Mouse (Mus musculus) ovary, adult 18-20 months (tissue): ENCODE measurements around the gene Rnf128.
"Not testable (repeated sequence)": the region's sequence is repeated elsewhere in the genome, so short reads cannot be mapped to it uniquely, and the experiment has no call there.

Source experiments
- DNase-seq: peaks from one replicate; pipeline ENCODE4 v3.0.0; 2022; ENCODE audit warnings: low spot score, mixed read lengths

Gene Rnf128

GRCm38 (mm10) chrX:139562925-139563461, at the start of gene Rnf128:
Gene Rnf128, plus strand, starts transcription at chrX:139563316.
- no peak for DNase-seq

DNA sequence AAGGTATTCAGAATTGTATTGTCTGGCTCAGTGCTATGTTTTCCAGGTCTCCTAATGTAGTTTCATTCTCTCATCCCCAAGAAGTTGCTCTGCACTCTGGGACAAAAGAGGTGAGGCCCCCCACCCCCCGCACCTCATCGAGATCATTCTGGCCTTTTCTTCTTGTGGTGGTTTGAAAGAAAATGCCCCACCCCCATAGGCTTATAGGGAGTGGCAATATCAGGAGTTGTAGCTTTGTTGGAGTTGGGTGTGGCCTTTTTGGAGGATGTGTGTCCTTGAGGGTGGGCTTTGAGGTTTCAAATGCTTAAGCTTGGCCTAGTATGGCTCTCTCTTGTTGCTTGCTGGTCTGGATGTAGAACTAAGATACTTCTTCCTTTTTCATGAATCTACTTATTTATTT, 47.0 kb upstream of the Rnf128 start:
- DNase-seq: no peak

DNA sequence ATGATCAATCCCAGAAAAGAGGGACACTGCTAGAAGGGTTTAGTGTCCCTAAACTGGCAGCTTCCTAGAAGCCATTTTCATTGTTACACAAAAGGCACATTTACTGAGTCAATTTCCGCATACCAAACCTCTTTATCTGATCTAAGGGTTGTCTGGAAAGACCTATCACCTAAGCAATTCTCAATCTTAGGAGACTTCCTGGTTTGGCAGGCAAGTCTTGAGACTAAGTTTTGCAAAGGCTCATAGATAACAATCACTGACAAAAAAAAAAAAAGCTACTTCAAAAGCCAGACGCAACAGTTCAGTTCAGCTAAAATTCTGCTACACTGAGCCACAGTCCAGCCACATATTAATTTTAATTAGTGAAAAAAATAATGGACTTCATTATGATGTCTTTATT, 43.9 kb upstream of the Rnf128 start:
- DNase-seq: no peak

DNA sequence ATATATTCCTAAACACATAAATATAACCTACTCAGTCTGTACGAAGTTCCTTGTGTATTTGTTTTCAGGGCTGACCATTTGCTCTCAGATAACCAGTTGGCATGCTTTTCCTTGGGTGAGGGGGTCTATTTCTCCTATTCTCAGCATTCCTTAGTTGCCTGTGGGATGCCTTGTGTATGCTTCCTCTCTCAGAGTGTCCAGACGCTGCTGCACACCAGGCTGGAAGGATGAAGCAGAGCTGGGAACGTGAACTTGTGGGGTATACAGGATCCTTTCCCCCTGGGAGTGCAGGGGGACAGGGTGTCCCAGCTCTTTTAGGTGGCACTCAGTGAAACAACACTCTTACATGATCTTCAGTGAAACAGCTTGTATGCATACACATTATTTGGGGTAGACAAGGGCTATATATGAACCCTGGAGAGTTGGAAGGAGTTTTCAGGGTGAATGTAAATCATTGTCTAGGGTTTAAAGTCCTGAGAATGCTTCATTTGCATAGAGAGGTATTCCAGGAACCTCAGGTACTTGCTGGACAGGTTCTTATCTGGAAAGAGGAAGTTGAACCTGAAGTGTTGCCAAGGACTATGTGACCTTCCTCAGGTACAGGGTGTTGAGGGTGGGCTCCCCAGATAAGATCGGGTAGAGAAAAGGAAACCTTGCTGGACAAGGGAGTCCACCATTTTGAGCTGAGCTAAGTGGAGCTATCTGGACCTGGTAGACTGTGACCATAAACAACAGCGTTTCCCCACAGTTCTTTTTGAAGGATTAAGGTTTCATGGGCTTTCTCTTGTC, 38.6 kb upstream of the Rnf128 start:
- DNase-seq: no peak

- no peak for DNase-seq
Observed at GRCm38 (mm10) chrX:139525724-139526123, 37.4 kb upstream of the Rnf128 start.

DNA sequence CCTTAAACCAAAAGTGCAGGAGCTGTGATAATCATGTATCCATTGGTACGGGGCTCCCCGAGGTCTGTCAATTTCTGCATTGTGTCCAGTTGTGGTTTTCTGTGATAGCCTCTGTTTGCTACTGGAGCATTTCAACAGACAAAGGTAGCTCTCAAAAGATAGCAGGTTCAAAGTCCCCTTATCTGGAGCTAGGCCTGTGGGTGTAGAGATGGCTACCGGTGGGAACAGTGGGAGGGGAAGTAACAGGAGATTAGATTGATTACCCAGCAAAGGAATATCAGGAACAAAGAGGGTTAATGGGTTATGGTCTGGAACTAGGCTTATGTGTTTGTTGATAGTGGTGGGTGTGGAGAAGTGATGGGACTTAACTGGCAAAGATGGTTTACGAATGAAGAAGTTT, 36.1 kb upstream of the Rnf128 start:
- DNase-seq: no peak

DNA sequence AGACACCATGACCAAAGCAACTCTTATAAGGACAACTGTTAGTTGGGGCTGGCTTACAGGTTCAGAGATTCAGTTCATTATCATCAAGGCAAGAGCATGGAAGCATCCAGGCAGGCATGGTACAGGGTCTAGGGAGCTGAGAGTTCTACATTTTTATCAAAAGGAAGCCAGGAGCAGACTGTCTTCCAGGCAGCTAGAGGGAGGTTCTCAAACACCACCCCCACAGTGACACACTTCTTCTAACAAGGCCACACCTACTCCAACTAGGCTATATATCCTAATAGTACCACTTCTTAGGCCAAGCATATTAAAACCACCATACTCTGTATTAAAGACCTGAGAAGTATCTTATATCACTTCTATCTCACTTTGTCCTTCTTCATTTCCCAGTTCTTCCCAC, 33.4 kb upstream of the Rnf128 start:
- DNase-seq: no peak

- no peak for DNase-seq
Observed at GRCm38 (mm10) chrX:139532293-139532692, 30.8 kb upstream of the Rnf128 start.

DNA sequence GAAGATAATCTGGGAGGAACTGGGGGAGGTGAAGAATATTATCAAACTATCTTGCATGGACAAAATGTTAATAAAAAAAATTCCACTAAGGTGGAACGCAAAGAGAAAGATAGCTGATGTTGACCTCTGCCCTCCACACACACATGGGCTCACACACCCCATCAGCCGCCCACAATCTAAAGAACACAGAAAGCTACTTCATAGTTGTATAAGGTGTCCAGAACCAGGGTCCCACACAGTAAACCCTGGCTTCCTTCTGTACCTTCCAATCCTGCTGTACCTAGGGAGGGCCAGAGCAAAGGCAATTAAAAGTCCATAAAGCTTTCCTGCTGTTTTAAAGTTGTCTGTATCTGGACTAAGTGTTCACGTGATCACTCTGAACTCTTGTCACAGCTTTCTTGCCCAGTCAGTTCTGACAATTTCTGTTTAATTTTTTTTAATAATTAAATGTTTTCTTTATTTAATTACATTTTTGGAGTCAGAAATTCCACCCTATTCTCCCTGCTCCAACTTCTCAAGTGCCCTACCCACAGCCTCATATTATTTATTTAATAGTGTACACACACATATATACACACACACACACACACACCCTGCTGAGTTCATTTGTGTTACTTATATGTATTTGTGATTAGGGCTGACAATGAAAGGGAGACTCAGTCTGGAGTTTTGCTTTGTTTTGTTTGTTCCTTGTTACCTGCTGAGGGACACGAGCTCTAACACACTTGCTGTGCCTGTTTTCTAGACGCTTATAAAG, 25.3 kb upstream of the Rnf128 start:
- no peak for DNase-seq

GRCm38 (mm10) chrX:139543726-139544125, 19.4 kb upstream of the Rnf128 start:
- DNase-seq: no peak

DNA sequence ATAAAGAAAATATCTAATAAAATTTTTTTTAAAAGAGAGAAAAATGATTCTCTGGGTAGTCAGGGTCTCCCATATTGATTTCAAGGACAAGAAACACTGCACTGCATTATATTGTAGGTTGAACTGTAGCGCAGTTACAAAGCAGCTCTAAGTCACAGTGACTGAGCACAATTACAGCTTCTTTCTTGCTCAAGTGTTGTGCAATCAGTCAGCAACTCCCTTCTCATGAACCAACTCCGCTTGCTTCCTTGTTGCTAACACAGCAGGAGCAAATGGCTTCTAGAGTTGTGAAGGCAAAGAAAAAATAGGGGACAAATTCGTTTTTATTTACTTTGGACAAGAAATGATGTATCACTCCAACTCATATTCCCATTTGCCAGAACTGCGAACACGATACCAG, 12.7 kb upstream of the Rnf128 start:
- DNase-seq: no peak

- DNase-seq: no peak
Observed at GRCm38 (mm10) chrX:139552090-139552489, 11.0 kb upstream of the Rnf128 start.

DNA sequence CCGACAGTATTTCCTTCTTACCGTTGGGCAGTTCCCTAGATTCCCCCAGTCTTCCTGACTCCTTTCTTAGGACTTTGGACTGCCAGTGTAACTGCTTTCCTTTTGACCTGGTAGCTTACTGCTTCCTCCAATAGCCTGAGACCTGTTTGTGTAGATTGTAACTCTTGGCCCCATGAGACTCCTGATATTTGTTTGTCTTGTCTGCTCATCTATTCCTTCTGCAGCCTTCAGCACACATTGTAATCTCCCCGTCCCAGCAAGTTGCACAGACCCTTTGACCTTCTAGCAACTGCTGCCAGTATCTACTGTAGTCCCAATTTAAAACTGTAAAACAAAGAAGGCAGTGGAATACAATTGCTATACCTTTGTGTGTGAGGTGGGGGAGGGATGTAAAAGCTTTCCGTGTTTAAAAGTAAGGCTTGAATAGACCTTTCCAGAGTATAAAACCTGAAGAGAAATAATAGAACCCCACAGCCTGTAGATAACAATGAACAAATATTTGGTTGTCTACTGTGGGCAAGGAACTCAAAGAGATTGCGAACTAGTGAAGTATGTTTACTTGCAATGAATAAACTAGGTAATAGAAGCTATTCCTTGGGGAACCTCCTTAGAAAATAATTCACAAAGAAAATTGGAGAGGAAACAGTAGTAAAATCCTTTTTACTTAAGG, 726 bp upstream of the Rnf128 start:
- no peak for DNase-seq

DNA sequence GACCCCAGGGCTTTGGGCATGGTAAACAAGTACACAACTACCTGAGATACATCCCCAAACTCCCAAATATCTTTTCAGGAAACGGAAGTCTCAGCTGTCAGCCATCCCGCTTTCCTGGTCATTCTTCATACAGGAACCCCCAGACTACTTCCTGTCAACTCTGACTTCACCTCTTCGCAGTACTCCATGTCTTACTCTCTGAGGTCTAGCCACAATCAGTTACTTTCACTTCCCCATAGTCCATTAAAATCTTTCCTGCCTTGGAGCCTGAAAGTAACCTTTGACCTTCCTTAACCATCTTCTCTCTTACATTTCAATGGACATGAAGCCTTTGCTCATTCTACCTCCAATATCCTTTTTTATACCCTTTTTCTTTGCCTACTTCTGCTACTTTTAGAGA, 6.9 kb downstream of the Rnf128 start:
- no peak for DNase-seq

- no peak for DNase-seq
Observed at GRCm38 (mm10) chrX:139578649-139579278, 15.6 kb downstream of the Rnf128 start.

GRCm38 (mm10) chrX:139583616-139584015, 20.5 kb downstream of the Rnf128 start:
- DNase-seq: no peak

DNA sequence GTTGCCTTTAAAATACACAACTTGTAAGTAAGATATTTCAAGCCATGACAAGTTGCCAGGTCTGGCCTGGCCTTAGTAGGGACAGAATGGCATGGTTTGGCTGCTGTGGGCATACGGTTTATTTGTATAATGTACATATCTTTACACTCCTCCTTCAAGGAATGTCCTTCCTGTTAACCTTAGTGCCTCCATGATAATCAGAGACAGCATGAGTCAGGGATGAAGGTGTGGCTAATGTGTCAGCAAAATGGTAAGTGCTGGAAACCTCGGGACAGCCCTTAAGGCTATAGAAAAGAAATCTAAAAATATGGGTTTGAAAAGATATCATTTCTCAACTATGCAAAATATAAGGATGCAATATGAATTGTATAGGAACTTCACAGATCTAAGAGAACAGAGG, 23.6 kb downstream of the Rnf128 start:
- DNase-seq: not testable (repeated sequence)

DNA sequence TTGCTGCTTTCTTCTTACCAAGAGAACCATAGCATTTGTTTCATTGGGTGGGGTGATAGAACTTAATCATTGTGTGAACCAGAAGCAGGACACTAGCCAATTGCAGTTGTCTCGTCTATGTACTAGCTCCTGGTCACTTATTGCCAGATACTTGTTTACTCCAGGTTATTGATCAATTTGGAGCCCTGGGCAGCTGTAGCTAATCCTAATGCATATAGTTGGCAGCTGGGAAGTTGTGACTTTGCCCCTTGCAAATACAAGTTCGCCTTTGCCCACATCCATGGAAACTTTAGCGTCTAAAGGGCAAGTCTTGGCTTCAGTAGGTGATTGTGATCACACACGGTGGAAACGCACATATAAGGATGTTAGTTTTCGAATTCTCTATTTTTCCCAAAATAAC, 33.3 kb downstream of the Rnf128 start:
- no peak for DNase-seq

GRCm38 (mm10) chrX:139610033-139610764, 47.1 kb downstream of the Rnf128 start:
- DNase-seq: peak; percentile 78

GRCm38 (mm10) chrX:139610765-139611300, 47.7 kb downstream of the Rnf128 start:
- DNase-seq: no peak

DNA sequence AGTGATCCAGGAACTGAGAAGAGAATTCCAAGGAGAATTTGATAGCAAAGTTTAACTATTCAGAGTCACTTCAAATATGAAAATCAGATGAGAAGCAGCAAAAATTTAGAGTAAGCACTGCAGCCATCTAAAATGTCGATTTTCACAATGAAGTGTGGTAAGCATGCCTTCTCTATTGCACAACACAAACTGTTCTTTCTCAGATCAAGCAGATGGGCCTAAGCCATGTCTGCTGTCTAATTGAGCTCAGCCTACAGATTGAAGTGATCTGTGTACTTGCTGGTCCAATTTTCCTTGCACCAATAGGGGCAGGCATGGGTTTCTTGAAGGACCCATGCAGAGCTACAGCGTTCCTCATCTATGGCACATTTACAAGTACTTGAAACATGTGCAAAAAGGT, 51.6 kb downstream of the Rnf128 start:
- DNase-seq: no peak
